Mouse (Mus musculus): ENCODE results near the gene Astl. TPM values are rescaled to one million over a fixed set of nuclear protein-coding genes. Genes with fewer than 3 reads are reported as not detected.
A peak's percentile ranks its signal among the peaks of the same experiment; 100 is the strongest.

Astl gene
- polyA plus RNA-seq, 1 experiment from 2014 or later: not detected

- H3K27me3 ChIP-seq: peaks cover 22% of the 10 kb centered on the region
- ATAC-seq (replicated peaks; ENCODE audit: low FRiP score): peak; percentile 72
- 37% methylated on average over 9 of the region's 9 CpGs for WGBS
- H3K9ac ChIP-seq: no peak overlapping the region
- no peak overlapping the region for H3K27ac ChIP-seq
- H3K36me3 ChIP-seq: no peaks in the 10 kb centered on the region
- no peak overlapping the region for H3K4me2 ChIP-seq
- no peaks in the 10 kb centered on the region for H3K9me3 ChIP-seq (replicated peaks)
- H3K4me3 ChIP-seq (replicated peaks): no peak overlapping the region
- H3K4me1 ChIP-seq: peaks cover 27% of the 10 kb centered on the region
These were observed 32.4 kb downstream of the Astl start for GRCm38 (mm10) chr2:127370561-127371483.

GRCm38 (mm10) chr2:127371484-127371861 is 33.0 kb downstream of the Astl start:
- peak; percentile 79 for ATAC-seq (replicated peaks; ENCODE audit: low FRiP score)
- WGBS: 75% methylated on average over 1 of the region's 1 CpGs
- Histone ChIP-seq H3K36me3 (no peaks in the 10 kb centered on the region), H3K4me1 (peaks cover 28% of the 10 kb centered on the region), H3K4me3 (replicated peaks) (no peak overlapping the region), H3K9ac (no peak overlapping the region), H3K27ac (0 out of 2 replicates have a peak overlapping the region, but pooled peaks have one; percentile 29), H3K4me2 (no peak overlapping the region), H3K27me3 (peaks cover 16% of the 10 kb centered on the region), H3K9me3 (replicated peaks) (no peaks in the 10 kb centered on the region)

GRCm38 (mm10) chr2:127372082-127372481 is 33.6 kb downstream of the Astl start:
- H3K27ac ChIP-seq: no peak overlapping the region
- no peaks in the 10 kb centered on the region for H3K9me3 ChIP-seq (replicated peaks)
- no peak overlapping the region for H3K9ac ChIP-seq
- no peak overlapping the region for H3K4me2 ChIP-seq
- peaks cover 31% of the 10 kb centered on the region for H3K4me1 ChIP-seq
- no peaks in the 10 kb centered on the region for H3K36me3 ChIP-seq
- ATAC-seq (replicated peaks; ENCODE audit: low FRiP score): no peak
- WGBS: 92% methylated on average over 2 of the region's 2 CpGs
- peaks cover 10% of the 10 kb centered on the region; the same call in 1 of the 2 replicates for H3K27me3 ChIP-seq
- no peak overlapping the region for H3K4me3 ChIP-seq (replicated peaks)

GRCm38 (mm10) chr2:127374131-127374530 is 35.7 kb downstream of the Astl start:
- no peak overlapping the region for H3K9ac ChIP-seq
- no peak for ATAC-seq (replicated peaks; ENCODE audit: low FRiP score)
- H3K4me3 ChIP-seq (replicated peaks): no peak overlapping the region
- no peaks in the 10 kb centered on the region for H3K36me3 ChIP-seq
- H3K4me2 ChIP-seq: no peak overlapping the region
- H3K27ac ChIP-seq: no peak overlapping the region
- no peaks in the 10 kb centered on the region for H3K9me3 ChIP-seq (replicated peaks)
- H3K27me3 ChIP-seq: no peaks in the 10 kb centered on the region
- peaks cover 39% of the 10 kb centered on the region for H3K4me1 ChIP-seq
- WGBS: 94% methylated on average over 3 of the region's 3 CpGs

- no peak for ATAC-seq (replicated peaks; ENCODE audit: low FRiP score)
These were observed 36.6 kb downstream of the Astl start for GRCm38 (mm10) chr2:127375087-127375486.

GRCm38 (mm10) chr2:127375759-127376341 is 37.4 kb downstream of the Astl start:
- Histone ChIP-seq H3K27me3 (no peaks in the 10 kb centered on the region), H3K9ac (no peak overlapping the region), H3K36me3 (no peaks in the 10 kb centered on the region), H3K4me2 (no peak overlapping the region), H3K9me3 (replicated peaks) (no peaks in the 10 kb centered on the region), H3K4me1 (peaks cover 28% of the 10 kb centered on the region), H3K4me3 (replicated peaks) (no peak overlapping the region), H3K27ac (no peak overlapping the region)
- ATAC-seq (replicated peaks; ENCODE audit: low FRiP score): 0 out of 2 replicates have a peak, but pooled peaks have one; percentile 26
- 64% methylated on average over 7 of the region's 7 CpGs for WGBS

More at GRCm38 (mm10) chr2:127375087-127375486, 36.6 kb downstream of the Astl start:
- Histone ChIP-seq H3K27ac (no peak overlapping the region), H3K4me3 (replicated peaks) (no peak overlapping the region), H3K9me3 (replicated peaks) (no peaks in the 10 kb centered on the region), H3K4me2 (no peak overlapping the region), H3K4me1 (peaks cover 36% of the 10 kb centered on the region), H3K36me3 (no peaks in the 10 kb centered on the region), H3K27me3 (no peaks in the 10 kb centered on the region), H3K9ac (no peak overlapping the region)
- WGBS: 52% methylated on average over 3 of the region's 3 CpGs

- no peaks in the 10 kb centered on the region for H3K9me3 ChIP-seq (replicated peaks)
- H3K4me2 ChIP-seq: no peak overlapping the region
- no peak overlapping the region for H3K4me3 ChIP-seq (replicated peaks)
- peaks cover 22% of the 10 kb centered on the region for H3K4me1 ChIP-seq
- ATAC-seq (replicated peaks; ENCODE audit: low FRiP score): no peak
- H3K36me3 ChIP-seq: no peaks in the 10 kb centered on the region
- no peaks in the 10 kb centered on the region for H3K27me3 ChIP-seq
- WGBS: 71% methylated on average over 6 of the region's 6 CpGs
- H3K9ac ChIP-seq: no peak overlapping the region
- H3K27ac ChIP-seq: no peak overlapping the region
These were observed 38.1 kb downstream of the Astl start for GRCm38 (mm10) chr2:127376423-127377051.

- Histone ChIP-seq H3K9me3 (replicated peaks) (no peaks in the 10 kb centered on the region), H3K4me3 (replicated peaks) (no peak overlapping the region), H3K4me1 (peaks cover 16% of the 10 kb centered on the region; the same call in 1 of the 2 replicates), H3K27ac (no peak overlapping the region), H3K36me3 (no peaks in the 10 kb centered on the region), H3K4me2 (no peak overlapping the region), H3K27me3 (no peaks in the 10 kb centered on the region), H3K9ac (no peak overlapping the region)
- ATAC-seq (replicated peaks; ENCODE audit: low FRiP score): no peak
- 72% methylated on average over 7 of the region's 7 CpGs for WGBS
These were observed 39.6 kb downstream of the Astl start for GRCm38 (mm10) chr2:127377942-127378610.

- Histone ChIP-seq H3K36me3 (no peaks in the 10 kb centered on the region), H3K27me3 (no peaks in the 10 kb centered on the region), H3K4me2 (no peak overlapping the region), H3K9ac (no peak overlapping the region), H3K4me3 (replicated peaks) (no peak overlapping the region), H3K27ac (no peak overlapping the region), H3K4me1 (peaks cover 16% of the 10 kb centered on the region; the same call in 1 of the 2 replicates), H3K9me3 (replicated peaks) (no peaks in the 10 kb centered on the region)
- no peak for ATAC-seq (replicated peaks; ENCODE audit: low FRiP score)
- 59% methylated on average over 7 of the region's 7 CpGs for WGBS
These were observed 40.2 kb downstream of the Astl start for GRCm38 (mm10) chr2:127378611-127378990.

- H3K4me2 ChIP-seq: no peak overlapping the region
- peaks cover 16% of the 10 kb centered on the region; the same call in 1 of the 2 replicates for H3K4me1 ChIP-seq
- H3K4me3 ChIP-seq (replicated peaks): no peak overlapping the region
- H3K9me3 ChIP-seq (replicated peaks): no peaks in the 10 kb centered on the region
- 48% methylated on average over 3 of the region's 3 CpGs for WGBS
- no peaks in the 10 kb centered on the region for H3K36me3 ChIP-seq
- H3K27me3 ChIP-seq: no peaks in the 10 kb centered on the region
- H3K9ac ChIP-seq: no peak overlapping the region
- no peak for ATAC-seq (replicated peaks; ENCODE audit: low FRiP score)
- no peak overlapping the region for H3K27ac ChIP-seq
These were observed 40.8 kb downstream of the Astl start for GRCm38 (mm10) chr2:127379250-127379649.

GRCm38 (mm10) chr2:127383881-127384280 is 45.4 kb downstream of the Astl start:
- H3K36me3 ChIP-seq: no peaks in the 10 kb centered on the region
- H3K4me3 ChIP-seq (replicated peaks): no peak overlapping the region
- no peaks in the 10 kb centered on the region for H3K4me1 ChIP-seq
- no peaks in the 10 kb centered on the region for H3K9me3 ChIP-seq (replicated peaks)
- 67% methylated on average over 7 of the region's 7 CpGs for WGBS
- no peak overlapping the region for H3K27ac ChIP-seq
- ATAC-seq (replicated peaks; ENCODE audit: low FRiP score): no peak
- H3K9ac ChIP-seq: no peak overlapping the region
- no peaks in the 10 kb centered on the region for H3K27me3 ChIP-seq
- no peak overlapping the region for H3K4me2 ChIP-seq
